Mouse (Mus musculus) hindbrain, embryonic 13.5 days (tissue): ENCODE results near the gene Tppp2. TPM values are rescaled to one million over a fixed set of nuclear protein-coding genes. Genes with fewer than 3 reads are reported as not detected.

Source experiments
- ATAC-seq: fragments of 200-750 bp; cut with Nextera tagmentation; 2 replicates; pipeline ENCODE4 v1.8.0; 2017; ENCODE audit warnings: moderate TSS enrichment; ENCODE audit not compliant: low FRiP score
- H3K27ac ChIP-seq: fragments of 300-500 bp; sonication (generic); 2 replicates; pipeline ENCODE4 v1.5.1; 2015; ENCODE audit warnings: inconsistent platforms, mild to moderate bottlenecking, moderate library complexity
- H3K27me3 ChIP-seq: fragments of 300-500 bp; sonication (generic); 2 replicates; pipeline ENCODE4 v1.6.1; 2015; ENCODE audit warnings: mild to moderate bottlenecking, inconsistent platforms
- H3K36me3 ChIP-seq: fragments of 300-500 bp; sonication (generic); 2 replicates; pipeline ENCODE4 v1.6.1; 2015; ENCODE audit warnings: mild to moderate bottlenecking, inconsistent platforms
- H3K4me1 ChIP-seq: fragments of 300-500 bp; sonication (generic); replicated peaks from 2 replicates; pipeline ENCODE4 v1.6.1; 2015; ENCODE audit warnings: inconsistent platforms
- H3K4me2 ChIP-seq: fragments of 300-500 bp; sonication (generic); 2 replicates; pipeline ENCODE4 v1.6.1; 2015; ENCODE audit warnings: inconsistent platforms, mild to moderate bottlenecking, moderate library complexity
- H3K4me3 ChIP-seq: fragments of 300-500 bp; sonication (generic); 2 replicates; pipeline ENCODE4 v1.5.1; 2015; ENCODE audit warnings: mild to moderate bottlenecking, inconsistent platforms
- H3K9ac ChIP-seq: fragments of 300-500 bp; sonication (generic); 2 replicates; pipeline ENCODE4 v1.6.1; 2015; ENCODE audit warnings: mild to moderate bottlenecking, inconsistent platforms
- H3K9me3 ChIP-seq: fragments of 300-500 bp; sonication (generic); 2 replicates; pipeline ENCODE4 v1.6.1; 2016; ENCODE audit warnings: inconsistent platforms
- WGBS: fragments of 180-500 bp; shearing (Covaris S2); methylation state at CpG from one replicate; pipeline ENCODE4 v1.1.7; 2015; 5-methylcytosine and 5-hydroxymethylcytosine counted together
- polyA plus RNA-seq: library from polyadenylated mRNA; unstranded; fragments of >200 nt; fragmentation: Nextera tagmentation; extraction: Ambion mirVana; gene quantifications from 2 replicates; pipeline ENCODE4 v1.2.1, GENCODE M21; 2015

Tppp2 gene
- polyA plus RNA-seq: not detected in 2 replicates

GRCm38 (mm10) chr14:51918125-51918524 lies at the start of gene Tppp2:
TSS of gene Tppp2 (plus strand) at chr14:51918425.
- no peak within 1 kb of the TSS for H3K9ac ChIP-seq
- H3K27ac ChIP-seq: no peak within 1 kb of the TSS
- H3K27me3 ChIP-seq: peaks cover 11% of the 10 kb centered on the region; the same call in 1 of the 2 replicates
- no peaks in the 10 kb centered on the region for H3K36me3 ChIP-seq
- peaks cover 21% of the 10 kb centered on the region for H3K4me1 ChIP-seq
- no peaks in the 10 kb centered on the region for H3K9me3 ChIP-seq
- no peak for ATAC-seq
- no peak within 1 kb of the TSS for H3K4me2 ChIP-seq
- WGBS: 95% methylated on average over 4 of the region's 4 CpGs
- H3K4me3 ChIP-seq: no peak within 1 kb of the TSS

GRCm38 (mm10) chr14:51870756-51871155 lies 47.5 kb upstream of the Tppp2 start:
- WGBS: 81% methylated on average over 2 of the region's 2 CpGs
- no peaks in the 10 kb centered on the region for H3K9me3 ChIP-seq
- no peak overlapping the region for H3K9ac ChIP-seq
- no peaks in the 10 kb centered on the region for H3K4me1 ChIP-seq
- no peak for ATAC-seq
- no peak overlapping the region for H3K4me2 ChIP-seq
- no peak overlapping the region for H3K27ac ChIP-seq
- H3K27me3 ChIP-seq: no peaks in the 10 kb centered on the region
- H3K36me3 ChIP-seq: no peaks in the 10 kb centered on the region
- no peak overlapping the region for H3K4me3 ChIP-seq

DNA sequence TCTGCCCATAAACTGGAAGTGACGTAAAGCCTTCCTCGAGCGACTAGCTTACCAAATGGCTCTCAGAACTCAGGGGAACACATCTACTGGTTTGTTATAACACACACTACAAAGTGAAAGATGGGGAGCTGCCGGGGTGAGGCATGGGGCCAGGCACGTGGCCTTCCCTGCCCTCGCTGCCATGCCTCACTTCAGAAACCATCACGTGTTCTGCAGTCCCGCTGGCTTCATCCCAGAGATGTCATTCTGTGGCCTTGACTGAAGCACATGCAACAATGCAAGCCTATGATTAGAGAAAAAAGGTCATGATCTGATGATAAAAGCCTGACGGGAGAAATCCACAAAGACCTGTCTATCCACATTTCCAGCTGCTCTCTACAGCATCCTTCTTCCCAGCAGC lies 46.5 kb upstream of the Tppp2 start:
- no peak for ATAC-seq
- H3K4me3 ChIP-seq: no peak overlapping the region
- H3K4me2 ChIP-seq: no peak overlapping the region
- no peak overlapping the region for H3K9ac ChIP-seq
- WGBS: 75% methylated on average over 9 of the region's 9 CpGs
- H3K27me3 ChIP-seq: no peaks in the 10 kb centered on the region
- H3K9me3 ChIP-seq: no peaks in the 10 kb centered on the region
- no peak overlapping the region for H3K27ac ChIP-seq
- H3K4me1 ChIP-seq: no peaks in the 10 kb centered on the region
- H3K36me3 ChIP-seq: no peaks in the 10 kb centered on the region

DNA sequence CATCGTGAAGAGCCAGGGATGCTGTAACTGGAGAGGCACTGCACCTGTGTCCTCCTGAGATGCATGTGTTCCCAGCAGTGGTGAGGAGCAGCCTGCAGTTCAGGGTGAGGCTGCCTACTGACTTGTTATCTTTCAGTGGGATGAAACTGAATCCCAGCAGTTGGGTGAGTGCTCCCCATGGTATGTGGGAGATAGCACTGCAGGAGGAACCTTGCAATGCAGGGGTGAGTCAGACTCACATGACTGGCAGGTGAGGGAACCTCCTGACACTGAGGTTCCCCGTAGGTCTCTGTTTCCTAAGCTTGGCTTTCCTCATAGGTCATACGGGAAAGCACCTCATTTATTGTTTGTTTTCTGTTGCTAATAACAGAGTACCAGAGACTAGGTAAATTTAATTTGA lies 40.7 kb upstream of the Tppp2 start:
- H3K9me3 ChIP-seq: no peaks in the 10 kb centered on the region
- H3K27ac ChIP-seq: no peak overlapping the region
- WGBS: 84% methylated on average over 3 of the region's 3 CpGs
- H3K27me3 ChIP-seq: no peaks in the 10 kb centered on the region
- H3K36me3 ChIP-seq: no peaks in the 10 kb centered on the region
- no peak overlapping the region for H3K4me2 ChIP-seq
- ATAC-seq: no peak
- H3K4me3 ChIP-seq: no peak overlapping the region
- no peak overlapping the region for H3K9ac ChIP-seq
- H3K4me1 ChIP-seq: no peaks in the 10 kb centered on the region

DNA sequence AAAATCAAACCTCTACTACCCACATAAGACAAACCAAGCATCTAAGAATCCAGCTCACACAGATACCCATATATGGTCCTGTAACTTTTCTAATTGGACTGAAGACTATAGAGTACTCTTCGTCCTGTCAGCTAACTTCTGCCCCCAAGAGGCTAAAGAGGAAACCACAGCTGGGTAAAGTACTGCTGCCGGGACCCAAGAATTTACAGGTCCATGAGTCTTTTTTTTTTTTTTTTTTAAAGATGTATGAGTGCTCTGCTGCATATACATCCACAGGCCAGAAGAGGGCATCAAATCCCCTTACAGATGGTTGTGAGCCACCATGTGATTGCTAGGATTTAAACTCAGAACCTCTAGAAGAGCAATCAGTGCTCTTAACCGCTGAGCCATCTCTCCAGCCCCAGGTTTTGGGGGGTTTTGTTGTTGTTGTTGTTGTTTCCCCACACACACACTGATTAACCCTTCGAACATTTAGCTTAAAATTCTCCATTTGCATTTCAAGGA lies 34.6 kb upstream of the Tppp2 start:
- H3K9ac ChIP-seq: peak overlapping the region; percentile 62; the same call in 1 of the 2 replicates
- peak; percentile 35 for ATAC-seq

GRCm38 (mm10) chr14:51884031-51884544 lies 34.1 kb upstream of the Tppp2 start:
- Histone ChIP-seq H3K27me3 (no peaks in the 10 kb centered on the region), H3K36me3 (peaks cover 30% of the 10 kb centered on the region), H3K4me1 (peaks cover 21% of the 10 kb centered on the region), H3K9me3 (no peaks in the 10 kb centered on the region), H3K9ac (peak overlapping the region; percentile 62), H3K4me3 (peak overlapping the region; percentile 77), H3K27ac (peak overlapping the region; percentile 86), H3K4me2 (peak overlapping the region; percentile 71)
- WGBS: 2% methylated on average over 14 of the region's 14 CpGs
- peak; percentile 52 for ATAC-seq

More for the DNA sequence above, 34.6 kb upstream of the Tppp2 start:
- peak overlapping the region; percentile 86 for H3K27ac ChIP-seq
- peak overlapping the region; percentile 71 for H3K4me2 ChIP-seq
- peak overlapping the region; percentile 77 for H3K4me3 ChIP-seq
- no peaks in the 10 kb centered on the region for H3K9me3 ChIP-seq
- H3K4me1 ChIP-seq: peaks cover 21% of the 10 kb centered on the region
- peaks cover 25% of the 10 kb centered on the region for H3K36me3 ChIP-seq
- H3K27me3 ChIP-seq: no peaks in the 10 kb centered on the region
- under 1% methylated on average over 4 of the region's 4 CpGs for WGBS

GRCm38 (mm10) chr14:51884598-51885331 lies 33.5 kb upstream of the Tppp2 start, which contains the start of gene Mettl17:
TSS of gene Mettl17 (plus strand) at chr14:51884842.
- no peaks in the 10 kb centered on the region for H3K27me3 ChIP-seq
- H3K4me1 ChIP-seq: peaks cover 21% of the 10 kb centered on the region
- no peaks in the 10 kb centered on the region for H3K9me3 ChIP-seq
- peak; percentile 98 for ATAC-seq
- peak within 1 kb of the TSS; percentile 77 for H3K4me3 ChIP-seq
- under 1% methylated on average over 43 of the region's 43 CpGs for WGBS
- peak within 1 kb of the TSS; percentile 91 for H3K9ac ChIP-seq
- peak within 1 kb of the TSS; percentile 86 for H3K27ac ChIP-seq
- peaks cover 37% of the 10 kb centered on the region for H3K36me3 ChIP-seq
- H3K4me2 ChIP-seq: peak within 1 kb of the TSS; percentile 71

DNA sequence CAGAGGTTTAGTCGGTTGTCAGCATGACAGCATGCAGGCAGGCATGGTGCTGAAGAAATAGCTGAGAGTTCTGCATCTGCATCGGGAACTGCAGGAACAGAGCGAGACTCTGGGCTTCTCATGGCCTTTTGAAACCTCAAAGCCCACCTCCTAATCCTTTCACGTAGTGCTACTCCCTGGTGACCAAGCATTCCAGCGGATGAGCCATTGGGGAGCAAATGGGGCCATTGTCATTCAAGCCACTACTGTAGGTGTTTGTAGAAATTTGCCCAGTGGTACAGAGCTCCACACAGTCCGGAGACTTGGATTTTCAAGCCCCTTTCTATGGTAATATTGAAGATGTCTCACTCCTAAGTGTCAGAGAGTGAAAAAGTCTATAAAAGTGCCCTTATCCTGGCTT lies 32.2 kb upstream of the Tppp2 start:
- Histone ChIP-seq H3K36me3 (peaks cover 50% of the 10 kb centered on the region), H3K4me2 (peak overlapping the region; percentile 71), H3K9me3 (no peaks in the 10 kb centered on the region), H3K4me1 (peaks cover 21% of the 10 kb centered on the region), H3K27me3 (no peaks in the 10 kb centered on the region), H3K9ac (peak overlapping the region; percentile 91), H3K4me3 (peak overlapping the region; percentile 77), H3K27ac (no peak overlapping the region)
- 53% methylated on average over 6 of the region's 6 CpGs for WGBS
- no peak for ATAC-seq

- Histone ChIP-seq H3K36me3 (peaks cover 82% of the 10 kb centered on the region), H3K27me3 (no peaks in the 10 kb centered on the region), H3K4me1 (peaks cover 18% of the 10 kb centered on the region), H3K4me2 (no peak overlapping the region), H3K27ac (no peak overlapping the region), H3K9me3 (no peaks in the 10 kb centered on the region), H3K4me3 (no peak overlapping the region), H3K9ac (no peak overlapping the region)
- no peak for ATAC-seq
- 87% methylated on average over 6 of the region's 6 CpGs for WGBS
Measured at GRCm38 (mm10) chr14:51889833-51890232, 28.4 kb upstream of the Tppp2 start.

DNA sequence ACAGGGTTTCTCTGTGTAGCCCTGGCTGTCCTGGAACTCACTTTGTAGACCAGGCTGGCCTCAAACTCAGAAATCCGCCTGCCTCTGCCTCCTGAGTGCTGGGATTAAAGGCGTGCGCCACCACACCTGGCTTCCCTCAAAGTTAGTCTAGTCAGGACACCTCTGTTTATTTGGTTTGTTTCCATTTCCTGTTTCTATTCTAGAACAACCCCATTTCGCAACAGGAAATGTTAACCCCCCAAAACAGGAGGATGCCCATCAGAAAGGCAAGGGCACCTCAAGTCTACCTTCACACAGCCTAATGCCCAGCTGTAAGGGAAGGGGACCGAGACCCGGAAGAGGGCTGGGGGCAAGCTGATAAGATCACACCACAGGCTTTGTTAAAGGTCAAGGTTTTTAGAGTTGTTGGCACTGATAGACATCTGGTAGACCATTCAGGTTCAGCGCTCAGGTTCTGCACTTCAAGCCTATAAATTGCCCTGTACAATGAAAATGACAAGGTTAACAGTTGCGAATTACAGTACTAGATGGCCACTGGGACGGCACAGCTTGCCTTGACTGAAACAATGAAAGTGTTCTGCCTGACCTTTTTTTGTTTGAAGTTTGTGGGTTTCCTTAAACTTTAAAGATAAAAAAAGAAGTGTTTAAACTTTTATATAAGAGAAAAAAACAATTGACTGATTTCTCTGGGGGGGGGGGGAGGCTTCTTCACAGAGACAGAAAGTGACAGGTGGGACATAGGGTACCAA lies 25.9 kb upstream of the Tppp2 start, which contains the start of gene Slc39a2:
Slc39a2 (plus strand) TSS at position 699 of the 749 bp plus-strand sequence.
- Histone ChIP-seq H3K9me3 (no peaks in the 10 kb centered on the region), H3K4me3 (no peak within 1 kb of the TSS), H3K9ac (no peak within 1 kb of the TSS), H3K4me1 (no peaks in the 10 kb centered on the region), H3K36me3 (peaks cover 84% of the 10 kb centered on the region), H3K4me2 (no peak within 1 kb of the TSS), H3K27me3 (no peaks in the 10 kb centered on the region), H3K27ac (no peak within 1 kb of the TSS)
- WGBS: 96% methylated on average over 9 of the region's 9 CpGs
- no peak for ATAC-seq

GRCm38 (mm10) chr14:51893094-51893794 lies 25.0 kb upstream of the Tppp2 start:
- Histone ChIP-seq H3K27me3 (no peaks in the 10 kb centered on the region), H3K4me2 (no peak overlapping the region), H3K4me1 (no peaks in the 10 kb centered on the region), H3K4me3 (no peak overlapping the region), H3K9ac (no peak overlapping the region), H3K9me3 (no peaks in the 10 kb centered on the region), H3K36me3 (peaks cover 75% of the 10 kb centered on the region), H3K27ac (no peak overlapping the region)
- WGBS: 37% methylated on average over 10 of the region's 10 CpGs
- no peak for ATAC-seq

DNA sequence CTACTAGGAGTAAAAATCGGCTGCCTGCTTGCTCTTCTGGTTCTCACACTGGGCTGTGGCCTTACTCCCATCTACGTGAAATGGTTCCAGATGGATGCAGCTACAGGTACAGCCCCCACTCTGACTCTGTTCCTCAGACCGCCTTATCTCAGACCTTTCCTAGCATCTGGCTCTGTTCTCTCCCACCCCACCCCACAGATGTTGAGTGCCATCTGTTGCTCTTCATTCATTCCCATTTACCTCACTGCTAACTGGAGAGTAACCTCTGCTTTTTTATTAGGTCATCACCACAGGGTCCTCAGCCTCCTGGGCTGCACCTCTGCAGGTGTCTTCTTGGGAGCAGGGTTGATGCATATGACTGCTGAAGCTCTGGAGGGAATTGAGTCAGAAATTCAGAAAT lies 24.4 kb upstream of the Tppp2 start:
- Histone ChIP-seq H3K4me3 (no peak overlapping the region), H3K9me3 (no peaks in the 10 kb centered on the region), H3K9ac (no peak overlapping the region), H3K36me3 (peaks cover 69% of the 10 kb centered on the region), H3K4me1 (no peaks in the 10 kb centered on the region), H3K27ac (no peak overlapping the region), H3K4me2 (no peak overlapping the region), H3K27me3 (no peaks in the 10 kb centered on the region)
- no peak for ATAC-seq
- 70% methylated on average over 3 of the region's 3 CpGs for WGBS
